Mouse (Mus musculus): ENCODE results near the gene Ggta1.

DNA sequence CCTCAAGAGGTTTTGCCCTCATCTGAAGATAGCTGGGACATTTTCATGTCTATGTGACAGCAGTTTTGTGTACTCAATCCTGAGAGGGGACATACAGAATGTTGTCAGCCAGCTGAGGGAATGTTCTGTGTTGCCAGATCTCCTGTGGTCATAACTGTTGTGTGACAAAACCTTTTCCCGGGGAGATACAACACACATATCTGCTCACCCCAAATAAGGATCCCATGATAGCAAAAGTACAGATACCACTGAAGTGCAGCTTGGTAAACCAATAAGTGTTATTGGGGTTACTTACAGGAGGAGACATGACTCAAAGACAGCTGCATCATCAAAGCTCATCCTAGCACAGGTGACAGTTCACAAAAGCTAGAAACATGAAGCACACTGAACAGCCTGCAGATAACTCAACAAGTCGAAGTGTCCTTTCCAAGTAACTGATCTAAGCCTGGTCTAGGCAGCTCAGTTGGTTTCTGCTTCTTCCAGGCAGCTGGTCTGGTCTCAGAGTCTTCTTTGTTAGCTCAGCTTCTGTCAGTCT, 34.7 kb upstream of the Ggta1 start:
- TF ChIP-seq POLR2A (IDR thresholded peaks at IDR 0.05; ENCODE audit: insufficient read depth, low read depth, low read length) (no peak), CTCF (IDR thresholded peaks at IDR 0.05; ENCODE audit: insufficient read depth, low read depth, low read length) (no peak)
